Mouse (Mus musculus) left cerebral cortex, adult 6 months (tissue): ENCODE results near the gene Tsen54. TPM values are rescaled to one million over a fixed set of nuclear protein-coding genes. Genes with fewer than 3 reads are reported as not detected.

Experiments used
- long read RNA-seq, 2 experiments: library from polyadenylated mRNA; unstranded; transcript quantifications; one replicate each; pipeline ENCODE4 v2.0.0; 2019 to 2020
- polyA plus RNA-seq: library from polyadenylated mRNA; unstranded; fragments of <200 nt; fragmentation: Nextera tagmentation; gene quantifications from 2 replicates; pipeline ENCODE4 v1.2.3, GENCODE M21; 2021

The Tsen54 gene
- 5.4 and 6.0 TPM in 2 replicates for polyA plus RNA-seq
- long read RNA-seq, experiment 1, transcript Tsen54-201 (11 exons, 1,979 nt): major isoform, 37 of 74 reads
- long read RNA-seq, experiment 1, partial matches to known transcripts: 4 of 74 reads
- long read RNA-seq, experiment 1, other reads (novel, unspliced or antisense): 33 of 74 reads
- long read RNA-seq, experiment 2, partial matches to known transcripts: 1 of 8 reads
- long read RNA-seq, experiment 2, other reads (novel, unspliced or antisense): 3 of 8 reads

DNA sequence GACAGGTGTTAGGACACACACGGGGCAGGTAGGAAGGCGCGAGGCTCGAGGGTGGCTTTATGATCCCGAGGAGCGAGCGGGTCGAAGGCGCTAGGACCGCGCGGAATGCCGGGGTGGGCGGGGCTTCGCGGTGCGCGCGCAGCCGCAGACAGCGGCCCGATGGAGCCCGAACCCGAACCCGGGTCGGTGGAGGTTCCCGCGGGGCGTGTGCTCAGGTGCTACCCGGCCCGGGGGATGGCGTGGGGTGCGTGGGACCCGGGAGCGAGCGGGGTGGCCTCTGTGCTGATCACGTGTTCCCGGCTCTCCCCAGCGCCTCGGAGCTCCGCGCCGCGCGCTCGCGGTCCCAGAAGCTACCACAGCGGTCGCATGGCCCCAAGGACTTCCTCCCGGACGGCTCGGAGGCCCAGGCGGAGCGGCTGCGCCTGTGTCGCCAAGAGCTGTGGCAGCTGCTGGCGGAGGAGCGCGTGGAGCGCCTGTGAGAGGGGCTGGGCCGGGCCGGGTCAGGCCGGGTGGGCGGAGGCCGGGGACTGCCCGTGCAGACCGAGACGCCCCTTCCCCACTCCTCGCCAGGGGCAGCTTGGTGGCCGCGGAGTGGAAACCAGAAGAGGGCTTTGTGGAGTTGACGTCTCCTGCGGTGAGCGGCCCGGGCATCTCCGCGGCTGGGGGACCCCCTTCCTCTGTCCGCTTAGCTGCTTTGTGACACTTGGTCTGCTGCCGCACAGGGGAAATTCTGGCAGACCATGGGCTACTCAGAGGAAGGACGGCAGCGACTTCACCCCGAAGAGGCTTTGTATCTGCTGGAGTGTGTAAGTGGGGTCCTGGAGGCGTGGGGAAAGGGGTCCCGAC lies at the start of gene Tsen54:
Gene Tsen54 (plus strand): TSS at position 120 of the 846 bp plus-strand sequence.

DNA sequence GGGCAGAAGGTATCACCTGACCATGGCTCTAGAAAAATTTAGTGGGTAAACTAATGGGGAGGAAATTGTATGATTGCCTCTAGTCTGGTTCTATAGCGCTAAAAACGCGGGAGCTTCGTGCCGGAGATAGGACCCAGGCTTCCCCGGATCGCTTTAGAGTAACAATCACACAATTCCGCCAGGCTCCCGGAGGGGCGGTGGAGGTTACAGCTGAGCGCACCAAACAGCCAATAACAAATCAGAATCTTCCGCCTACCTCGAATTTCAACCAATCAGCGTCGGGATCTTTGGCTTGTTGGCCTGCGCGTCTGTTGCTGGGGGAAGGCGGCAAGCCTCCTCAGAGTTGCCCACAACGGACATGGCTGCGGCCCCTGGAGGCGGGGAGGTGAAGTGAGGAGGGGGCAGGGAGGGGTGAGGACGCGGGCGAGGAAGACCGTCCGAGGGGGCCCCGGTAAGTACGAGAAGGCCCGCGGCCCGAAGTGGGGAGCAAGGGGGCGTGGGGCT lies 49.4 kb upstream of the Tsen54 start, which contains the start of gene Tmem94:
Gene Tmem94 (plus strand): TSS at position 331 of the 504 bp plus-strand sequence.

DNA sequence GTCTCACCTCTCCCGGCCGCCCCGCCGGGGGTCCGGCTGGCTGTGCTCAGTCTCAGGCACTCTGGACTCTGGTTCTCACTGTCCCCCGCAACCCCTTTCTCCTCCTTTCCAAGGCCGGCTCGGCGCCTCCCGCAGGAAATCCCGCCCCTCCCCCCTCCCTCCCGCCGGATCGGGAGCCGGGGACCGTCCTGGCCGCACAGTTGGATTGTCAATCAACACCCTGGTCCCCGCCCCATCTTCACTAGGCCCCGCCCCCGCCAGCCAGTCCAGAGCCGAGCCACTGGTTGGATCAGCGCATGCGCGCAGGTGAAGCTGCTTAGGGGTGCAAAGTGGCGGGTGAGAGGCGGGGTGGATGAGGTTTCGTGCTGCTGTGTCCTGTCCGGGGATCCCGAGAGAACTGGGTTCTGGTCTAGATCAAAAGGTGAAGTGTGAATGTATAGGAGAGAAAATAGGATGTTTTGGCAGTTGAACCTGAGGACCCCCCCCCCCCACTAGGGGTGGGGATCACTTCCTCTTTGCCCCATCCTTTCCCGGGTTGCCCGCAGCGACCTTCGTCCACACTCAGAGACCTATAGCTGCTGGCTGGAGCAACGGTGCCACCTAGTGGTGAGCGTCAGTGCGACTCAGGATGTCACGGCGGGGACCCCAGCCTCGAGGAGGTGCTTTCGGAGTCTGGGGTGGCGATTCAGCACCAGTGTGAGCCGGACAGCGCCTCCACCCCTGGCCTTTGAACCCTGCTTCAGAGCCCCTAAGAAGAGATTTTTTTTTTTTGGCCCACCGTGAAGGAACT lies 822 bp upstream of the Tsen54 start, which contains the start of gene Caskin2:
Gene Caskin2 (minus strand): TSS at position 133 of the 790 bp plus-strand sequence.

DNA sequence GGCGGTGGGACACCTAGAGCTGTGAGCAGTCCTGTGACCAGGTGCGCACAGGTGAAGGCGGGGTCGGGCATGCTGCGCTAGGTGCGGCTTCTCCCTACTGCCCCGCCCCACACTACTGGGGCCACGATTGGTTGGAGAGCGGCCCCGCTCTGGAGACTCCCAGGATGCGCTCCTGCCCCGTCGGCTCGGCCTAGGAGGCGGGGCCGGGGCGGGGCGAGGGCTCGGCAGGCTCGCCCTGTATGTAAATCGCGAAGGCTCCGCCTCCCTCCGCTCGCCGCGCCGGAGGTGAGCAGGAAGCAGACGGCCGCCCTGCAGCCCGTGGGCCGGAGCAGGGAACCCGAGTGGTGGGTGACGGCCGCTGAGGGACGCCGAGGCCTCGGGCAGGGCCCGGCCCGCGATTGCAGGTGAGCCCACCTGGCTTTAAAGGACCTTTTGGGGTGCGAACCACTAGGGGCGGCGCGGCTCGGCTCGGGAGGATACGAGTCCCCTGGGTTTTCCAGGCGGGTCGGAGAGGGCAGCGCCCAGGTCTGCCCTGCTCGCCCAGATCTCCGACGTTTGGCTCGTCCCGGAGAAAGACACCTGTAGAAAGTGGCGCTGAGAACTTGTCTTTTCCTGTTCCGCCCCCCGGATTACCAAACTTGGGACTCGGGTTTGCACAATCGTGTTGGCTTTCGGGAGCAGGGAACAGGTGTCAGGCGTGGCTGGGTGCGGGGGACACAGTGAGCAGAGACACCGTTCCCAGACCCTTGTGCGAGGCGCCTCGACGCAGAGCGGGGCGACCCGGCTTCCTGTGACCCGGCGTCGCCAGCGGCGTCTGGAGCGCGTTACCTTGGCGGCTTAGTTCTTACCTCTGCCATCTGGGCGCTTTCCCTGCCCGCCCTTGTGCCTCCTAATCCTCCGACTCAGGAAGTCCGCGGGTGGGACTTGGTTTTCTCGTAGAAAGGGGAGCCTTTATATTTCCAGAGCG lies 9.5 kb downstream of the Tsen54 start, which contains the start of gene Llgl2:
Gene Llgl2 (plus strand): TSS at position 276 of the 967 bp plus-strand sequence.

DNA sequence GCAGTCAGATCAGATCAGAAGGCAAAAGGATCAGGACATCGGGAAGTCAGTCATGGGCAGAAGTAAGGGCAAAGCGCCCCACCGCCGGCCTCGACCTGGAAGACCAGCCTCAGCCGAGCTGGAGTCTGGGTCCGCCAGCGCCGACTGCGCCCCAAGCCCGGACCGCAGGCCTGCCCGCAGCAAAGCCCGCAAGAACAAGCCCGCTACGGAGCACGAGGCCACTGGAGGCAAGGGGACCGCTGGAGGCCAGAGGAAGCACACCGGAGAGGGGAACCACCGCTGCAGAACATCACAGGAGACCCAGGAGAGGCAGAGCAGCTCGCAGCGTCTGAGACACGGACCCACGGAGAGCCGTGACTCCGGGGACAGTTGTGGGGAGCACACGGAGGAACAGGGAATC lies 43.8 kb downstream of the Tsen54 start, which contains the start of gene Myo15b:
Gene Myo15b (plus strand): TSS at position 53 of the 400 bp plus-strand sequence.

Other genes starting within 250 kb of the Tsen54 start
- gene Mrps7, start 210.8 kb upstream of the Tsen54 start, polyA plus RNA-seq: 52.9 and 69.6 TPM in 2 replicates
- gene Gga3, start 210.7 kb upstream of the Tsen54 start, polyA plus RNA-seq: 5.6 and 19.8 TPM in 2 replicates
- gene Mif4gd, start 201.8 kb upstream of the Tsen54 start, polyA plus RNA-seq: 21.1 and 23.1 TPM in 2 replicates
- 42.4 and 49.2 TPM in 2 replicates for gene Slc25a19, start 186.4 kb upstream of the Tsen54 start, polyA plus RNA-seq
- gene Grb2, start 106.1 kb upstream of the Tsen54 start, polyA plus RNA-seq: 18.5 and 33.1 TPM in 2 replicates
- gene Tmem94, start 49.3 kb upstream of the Tsen54 start, polyA plus RNA-seq: 18.1 and 22.2 TPM in 2 replicates
- 8.5 and 14.8 TPM in 2 replicates for gene Caskin2, start 1.1 kb upstream of the Tsen54 start, polyA plus RNA-seq
- 7.0 and 7.4 TPM in 2 replicates for gene Llgl2, start 9.3 kb downstream of the Tsen54 start, polyA plus RNA-seq
- gene Myo15b, start 43.7 kb downstream of the Tsen54 start, polyA plus RNA-seq: 0.14 TPM in 1 of 2 replicates, not detected in the other
- 1.4 and 1.7 TPM in 2 replicates for gene Smim5, start 85.2 kb downstream of the Tsen54 start, polyA plus RNA-seq
- not detected in 2 replicates for gene Smim6, start 97.3 kb downstream of the Tsen54 start, polyA plus RNA-seq
- gene Sap30bp, start 118.6 kb downstream of the Tsen54 start, polyA plus RNA-seq: 26.6 and 36.8 TPM in 2 replicates
- 7.0 and 8.5 TPM in 2 replicates for gene Recql5, start 118.8 kb downstream of the Tsen54 start, polyA plus RNA-seq
- gene Itgb4, start 160.0 kb downstream of the Tsen54 start, polyA plus RNA-seq: 3.5 and 3.7 TPM in 2 replicates
- 19.0 and 23.7 TPM in 2 replicates for gene Galk1, start 198.0 kb downstream of the Tsen54 start, polyA plus RNA-seq
- gene H3f3b, start 213.2 kb downstream of the Tsen54 start, polyA plus RNA-seq: 208 and 343 TPM in 2 replicates
- gene Unk, start 215.6 kb downstream of the Tsen54 start, polyA plus RNA-seq: 5.8 and 7.4 TPM in 2 replicates